Mouse (Mus musculus): ENCODE measurements around the gene AC170998.1.

The AC170998.1 gene

GRCm38 (mm10) chr17:28725783-28726182, at the start of gene AC170998.1:
AC170998.1 (plus strand) TSS chr17:28726083.
- DNase-seq (ENCODE audit: low spot score in 2 of 2) = no peak

- no peak for DNase-seq (ENCODE audit: low spot score in 2 of 2)
Measured at GRCm38 (mm10) chr17:28682311-28683084, 43.4 kb upstream of the AC170998.1 start.

GRCm38 (mm10) chr17:28683601-28684000, 42.3 kb upstream of the AC170998.1 start:
- DNase-seq (ENCODE audit: low spot score in 2 of 2) = no peak

- no peak for DNase-seq (ENCODE audit: low spot score in 2 of 2)
Measured at GRCm38 (mm10) chr17:28684631-28685030, 41.3 kb upstream of the AC170998.1 start.

- DNase-seq (ENCODE audit: low spot score in 2 of 2) = no peak
Measured at GRCm38 (mm10) chr17:28687354-28687753, 38.5 kb upstream of the AC170998.1 start.

- peak; percentile 25 to 33 for DNase-seq (ENCODE audit: low spot score in 2 of 2)
Measured at GRCm38 (mm10) chr17:28689586-28690283, 36.1 kb upstream of the AC170998.1 start, which contains the start of gene Slc26a8. Slc26a8 (minus strand) TSS chr17:28690233.

GRCm38 (mm10) chr17:28690776-28691686, 34.9 kb upstream of the AC170998.1 start, which contains the start of gene Mapk14:
Mapk14 (plus strand) TSS chr17:28691329.
- peak; percentile 98 to 99 for DNase-seq (ENCODE audit: low spot score in 2 of 2)

- peak; percentile 15 to 23 for DNase-seq (ENCODE audit: low spot score in 2 of 2)
Measured at GRCm38 (mm10) chr17:28691687-28692340, 34.1 kb upstream of the AC170998.1 start.

GRCm38 (mm10) chr17:28692341-28692710, 33.6 kb upstream of the AC170998.1 start:
- peak; percentile 17 to 27 for DNase-seq (ENCODE audit: low spot score in 2 of 2)

- DNase-seq (ENCODE audit: low spot score in 2 of 2) = no peak
Measured at GRCm38 (mm10) chr17:28693086-28693485, 32.8 kb upstream of the AC170998.1 start.

- DNase-seq (ENCODE audit: low spot score in 2 of 2) = no peak
Measured at GRCm38 (mm10) chr17:28694078-28694477, 31.8 kb upstream of the AC170998.1 start.

- no peak for DNase-seq (ENCODE audit: low spot score in 2 of 2)
Measured at GRCm38 (mm10) chr17:28694832-28695231, 31.1 kb upstream of the AC170998.1 start.

GRCm38 (mm10) chr17:28696641-28697040, 29.2 kb upstream of the AC170998.1 start:
- no peak for DNase-seq (ENCODE audit: low spot score in 2 of 2)

- no peak for DNase-seq (ENCODE audit: low spot score in 2 of 2)
Measured at GRCm38 (mm10) chr17:28697290-28698195, 28.3 kb upstream of the AC170998.1 start.

GRCm38 (mm10) chr17:28698245-28698644, 27.6 kb upstream of the AC170998.1 start:
- DNase-seq (ENCODE audit: low spot score in 2 of 2) = no peak

- no peak for DNase-seq (ENCODE audit: low spot score in 2 of 2)
Measured at GRCm38 (mm10) chr17:28698672-28699071, 27.2 kb upstream of the AC170998.1 start.

- no peak for DNase-seq (ENCODE audit: low spot score in 2 of 2)
Measured at GRCm38 (mm10) chr17:28699789-28700188, 26.1 kb upstream of the AC170998.1 start.

GRCm38 (mm10) chr17:28701171-28701570, 24.7 kb upstream of the AC170998.1 start:
- no peak for DNase-seq (ENCODE audit: low spot score in 2 of 2)

GRCm38 (mm10) chr17:28701737-28702136, 24.1 kb upstream of the AC170998.1 start:
- DNase-seq (ENCODE audit: low spot score in 2 of 2) = no peak

GRCm38 (mm10) chr17:28702646-28703045, 23.2 kb upstream of the AC170998.1 start:
- no peak for DNase-seq (ENCODE audit: low spot score in 2 of 2)

Data from frontal cortex, postnatal 25 days (tissue).